Mouse (Mus musculus) neural tube, embryonic 11.5 days (tissue): ENCODE data around the gene Fam131b. TPM values are rescaled to one million over a fixed set of nuclear protein-coding genes. Genes with fewer than 3 reads are reported as not detected.

Experiments used
- ATAC-seq: fragments of 200-750 bp; cut with Nextera tagmentation; 2 replicates; pipeline ENCODE4 v1.8.0; 2017; ENCODE audit warnings: moderate number of reproducible peaks, mild to moderate bottlenecking, moderate TSS enrichment, moderate library complexity; ENCODE audit not compliant: insufficient read depth, low FRiP score, low TSS enrichment
- DNase-seq: peaks from one replicate; pipeline ENCODE4 v3.0.0-alpha.2; 2015; ENCODE audit warnings: low spot score
- H3K27ac ChIP-seq: fragments of 300-500 bp; sonication (generic); 2 replicates; pipeline ENCODE4 v1.5.1; 2014; ENCODE audit warnings: low read depth, mild to moderate bottlenecking, low read length
- H3K27me3 ChIP-seq: fragments of 300-500 bp; sonication (generic); 2 replicates; pipeline ENCODE4 v1.6.1; 2014; ENCODE audit warnings: mild to moderate bottlenecking, low read length, mixed read lengths; ENCODE audit not compliant: control insufficient read depth, insufficient read depth
- H3K36me3 ChIP-seq: fragments of 300-500 bp; sonication (generic); 2 replicates; pipeline ENCODE4 v1.6.1; 2014; ENCODE audit warnings: mild to moderate bottlenecking, low read length, moderate library complexity, mixed read lengths; ENCODE audit not compliant: control insufficient read depth, insufficient read depth
- H3K4me1 ChIP-seq: fragments of 300-500 bp; sonication (generic); 2 replicates; pipeline ENCODE4 v1.6.1; 2014; ENCODE audit warnings: low read length, mixed read lengths; ENCODE audit not compliant: control insufficient read depth, insufficient read depth
- H3K4me2 ChIP-seq: fragments of 300-500 bp; sonication (generic); 2 replicates; pipeline ENCODE4 v1.6.1; 2014; ENCODE audit warnings: low read depth, mild to moderate bottlenecking, moderate library complexity
- H3K4me3 ChIP-seq: fragments of 300-500 bp; sonication (generic); 2 replicates; pipeline ENCODE4 v1.5.1; 2014; ENCODE audit warnings: low read depth, low read length
- H3K9ac ChIP-seq: fragments of 300-500 bp; sonication (generic); 2 replicates; pipeline ENCODE4 v1.6.1; 2014; ENCODE audit warnings: mild to moderate bottlenecking, low read length
- H3K9me3 ChIP-seq: fragments of 300-500 bp; sonication (generic); 2 replicates; pipeline ENCODE4 v1.6.1; 2016; ENCODE audit warnings: low read length; ENCODE audit not compliant: control insufficient read depth
- WGBS: fragments of 180-500 bp; shearing (Covaris S2); extraction: QIAGEN DNeasy Blood & Tissue Kit; methylation state at CpG from one replicate; pipeline ENCODE4 v1.1.7; 2014; 5-methylcytosine and 5-hydroxymethylcytosine counted together
- polyA plus RNA-seq: library from polyadenylated mRNA; unstranded; fragments of >200 nt; fragmentation: Nextera tagmentation; extraction: Ambion mirVana; gene quantifications from 2 replicates; pipeline ENCODE4 v1.2.1, GENCODE M21; 2014

The Fam131b gene
- polyA plus RNA-seq, 1 experiment from 2014 or later = 3.4 TPM

GRCm38 (mm10) chr6:42293327-42293726, 31.1 kb downstream of the Fam131b start:
- H3K9me3 ChIP-seq = no peaks in the 10 kb centered on the region
- H3K4me1 ChIP-seq = no peaks in the 10 kb centered on the region
- no peaks in the 10 kb centered on the region for H3K27me3 ChIP-seq
- 91% methylated on average over 6 of the region's 6 CpGs for WGBS
- H3K36me3 ChIP-seq = no peaks in the 10 kb centered on the region; the same call in none of the 2 replicates
- H3K9ac ChIP-seq = no peak overlapping the region
- H3K27ac ChIP-seq = no peak overlapping the region
- ATAC-seq = no peak
- no peak overlapping the region for H3K4me2 ChIP-seq
- no peak overlapping the region for H3K4me3 ChIP-seq
- DNase-seq = no peak

- ATAC-seq (no peak), DNase-seq (no peak)
- no peaks in the 10 kb centered on the region for H3K4me1 ChIP-seq
- H3K27me3 ChIP-seq = no peaks in the 10 kb centered on the region
- no peaks in the 10 kb centered on the region for H3K9me3 ChIP-seq
- no peak overlapping the region for H3K27ac ChIP-seq
- H3K4me3 ChIP-seq = no peak overlapping the region
- no peak overlapping the region for H3K4me2 ChIP-seq
- no peaks in the 10 kb centered on the region; the same call in none of the 2 replicates for H3K36me3 ChIP-seq
- H3K9ac ChIP-seq = no peak overlapping the region
These were observed 36.9 kb downstream of the Fam131b start for GRCm38 (mm10) chr6:42287562-42287961.

- 0 out of 2 replicates have a peak, but pooled peaks have one; percentile 43 for ATAC-seq
These were observed 38.0 kb downstream of the Fam131b start, which contains the start of gene Clcn1 for GRCm38 (mm10) chr6:42286448-42286847. Gene Clcn1, plus strand, starts transcription at chr6:42286685.

GRCm38 (mm10) chr6:42282865-42283528, 41.4 kb downstream of the Fam131b start:
- WGBS = 89% methylated on average over 5 of the region's 5 CpGs
- Histone ChIP-seq H3K4me1 (no peaks in the 10 kb centered on the region), H3K27me3 (no peaks in the 10 kb centered on the region), H3K9ac (no peak overlapping the region), H3K36me3 (peaks cover 16% of the 10 kb centered on the region), H3K4me3 (no peak overlapping the region), H3K27ac (no peak overlapping the region), H3K9me3 (no peaks in the 10 kb centered on the region), H3K4me2 (no peak overlapping the region)
- ATAC-seq = no peak
- DNase-seq = no peak

More at GRCm38 (mm10) chr6:42286448-42286847, 38.0 kb downstream of the Fam131b start, which contains the start of gene Clcn1:
- Histone ChIP-seq H3K9ac (no peak within 1 kb of the TSS), H3K4me3 (no peak within 1 kb of the TSS), H3K27ac (no peak within 1 kb of the TSS), H3K9me3 (no peaks in the 10 kb centered on the region), H3K27me3 (no peaks in the 10 kb centered on the region), H3K36me3 (peaks cover 2% of the 10 kb centered on the region; the same call in 1 of the 2 replicates), H3K4me1 (no peaks in the 10 kb centered on the region), H3K4me2 (no peak within 1 kb of the TSS)
- no peak for DNase-seq
- WGBS = 73% methylated on average over 5 of the region's 5 CpGs

- Histone ChIP-seq H3K9me3 (no peaks in the 10 kb centered on the region), H3K4me3 (no peak overlapping the region), H3K9ac (no peak overlapping the region), H3K4me1 (no peaks in the 10 kb centered on the region), H3K4me2 (no peak overlapping the region), H3K36me3 (peaks cover 33% of the 10 kb centered on the region), H3K27ac (no peak overlapping the region), H3K27me3 (no peaks in the 10 kb centered on the region)
- WGBS = 88% methylated on average over 2 of the region's 2 CpGs
- DNase-seq (no peak), ATAC-seq (no peak)
These were observed 48.3 kb downstream of the Fam131b start for GRCm38 (mm10) chr6:42276151-42276550.

GRCm38 (mm10) chr6:42270817-42271216, 53.6 kb downstream of the Fam131b start:
- Histone ChIP-seq H3K4me1 (0 out of 2 replicates have a peak, but pooled peaks cover 2% of the 10 kb centered on the region), H3K4me3 (no peak overlapping the region), H3K27ac (no peak overlapping the region), H3K9ac (no peak overlapping the region), H3K4me2 (no peak overlapping the region), H3K36me3 (peaks cover 26% of the 10 kb centered on the region), H3K27me3 (no peaks in the 10 kb centered on the region), H3K9me3 (no peaks in the 10 kb centered on the region)
- DNase-seq (no peak), ATAC-seq (no peak)

GRCm38 (mm10) chr6:42265391-42266330, 58.8 kb downstream of the Fam131b start:
- 0 out of 2 replicates have a peak, but pooled peaks cover 2% of the 10 kb centered on the region for H3K4me1 ChIP-seq
- peak; percentile 30 for DNase-seq

More at GRCm38 (mm10) chr6:42265391-42266330, 58.8 kb downstream of the Fam131b start:
- peak overlapping the region; percentile 90 for H3K9ac ChIP-seq
- WGBS = under 1% methylated on average over 21 of the region's 21 CpGs
- no peak for ATAC-seq
- peak overlapping the region; percentile 67; the same call in 1 of the 2 replicates for H3K27ac ChIP-seq
- peaks cover 14% of the 10 kb centered on the region for H3K36me3 ChIP-seq
- H3K4me2 ChIP-seq = peak overlapping the region; percentile 71
- H3K27me3 ChIP-seq = no peaks in the 10 kb centered on the region
- peak overlapping the region; percentile 76 for H3K4me3 ChIP-seq
- H3K9me3 ChIP-seq = no peaks in the 10 kb centered on the region
